Mouse (Mus musculus): ENCODE measurements around the gene Aunip.
A peak's percentile ranks its signal among the peaks of the same experiment; 100 is the strongest.

Gene Aunip

GRCm38 (mm10) chr4:134510845-134511411 lies at the start of gene Aunip:
Gene Aunip (plus strand): TSS chr4:134510999.
- DNase-seq, result peak; percentile 85 to 91

- DNase-seq, result no peak
These were observed 49.5 kb upstream of the Aunip start for GRCm38 (mm10) chr4:134461252-134461651.

DNA sequence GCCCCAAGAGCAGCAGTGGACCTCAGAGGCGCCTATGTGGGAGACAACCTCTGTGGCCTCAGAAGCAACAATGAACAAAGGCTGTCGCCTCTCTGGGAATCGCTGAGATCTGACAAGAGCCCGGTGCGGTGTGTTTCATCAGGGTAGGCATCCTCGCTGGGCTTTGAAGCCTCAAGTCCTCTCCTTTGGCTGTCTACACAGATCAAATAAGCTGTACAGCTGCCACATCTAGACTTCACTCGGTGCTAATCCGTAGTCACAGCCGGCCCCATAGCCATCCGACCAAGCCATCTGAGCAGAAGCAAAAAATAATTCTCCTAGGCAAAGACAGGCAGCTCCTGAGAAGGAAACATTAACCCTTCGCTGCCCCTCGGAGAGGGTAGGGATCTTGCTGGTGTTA lies 45.0 kb upstream of the Aunip start:
- no peak for DNase-seq

DNA sequence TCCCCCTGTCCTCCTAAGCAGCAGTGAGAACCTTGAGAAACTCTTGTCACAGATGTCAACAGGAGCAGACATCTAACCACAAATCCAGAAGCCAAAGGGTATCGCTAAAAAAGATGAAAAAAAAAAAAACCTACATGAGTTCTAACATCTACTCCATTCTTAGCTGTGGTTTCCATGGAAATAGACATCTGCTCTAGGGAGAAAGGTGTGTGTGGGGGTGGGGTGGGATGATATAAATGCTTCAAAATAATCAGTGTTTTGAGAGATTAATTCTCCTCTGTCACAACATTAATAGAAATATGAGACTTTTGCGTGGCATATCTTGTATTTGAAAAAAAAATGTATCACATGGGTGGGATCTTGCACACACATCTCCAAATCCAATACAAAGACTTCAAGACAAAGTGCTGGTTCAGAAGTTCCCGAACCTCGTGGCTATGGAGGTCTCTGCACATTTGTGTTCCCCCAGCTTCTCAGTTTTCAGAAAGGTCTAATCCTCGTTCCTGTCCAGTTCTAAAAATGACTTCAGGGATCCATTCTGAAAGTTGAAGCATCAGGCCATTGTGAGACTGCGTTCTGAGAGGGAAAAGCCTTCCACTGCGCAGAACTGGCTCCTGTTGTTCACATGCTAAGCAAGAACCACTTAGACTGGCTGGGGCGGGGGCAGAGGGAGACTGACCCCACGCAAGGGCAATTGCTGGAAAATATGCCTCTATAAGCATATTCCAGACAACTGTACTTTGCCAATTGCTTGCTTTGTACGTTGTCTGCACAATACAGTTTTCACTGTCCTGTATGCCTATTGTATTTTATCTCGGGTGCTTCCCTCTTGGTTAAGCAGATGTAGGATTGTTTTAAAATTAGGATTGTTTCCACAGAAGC lies 44.2 kb upstream of the Aunip start:
- DNase-seq, result no peak

DNA sequence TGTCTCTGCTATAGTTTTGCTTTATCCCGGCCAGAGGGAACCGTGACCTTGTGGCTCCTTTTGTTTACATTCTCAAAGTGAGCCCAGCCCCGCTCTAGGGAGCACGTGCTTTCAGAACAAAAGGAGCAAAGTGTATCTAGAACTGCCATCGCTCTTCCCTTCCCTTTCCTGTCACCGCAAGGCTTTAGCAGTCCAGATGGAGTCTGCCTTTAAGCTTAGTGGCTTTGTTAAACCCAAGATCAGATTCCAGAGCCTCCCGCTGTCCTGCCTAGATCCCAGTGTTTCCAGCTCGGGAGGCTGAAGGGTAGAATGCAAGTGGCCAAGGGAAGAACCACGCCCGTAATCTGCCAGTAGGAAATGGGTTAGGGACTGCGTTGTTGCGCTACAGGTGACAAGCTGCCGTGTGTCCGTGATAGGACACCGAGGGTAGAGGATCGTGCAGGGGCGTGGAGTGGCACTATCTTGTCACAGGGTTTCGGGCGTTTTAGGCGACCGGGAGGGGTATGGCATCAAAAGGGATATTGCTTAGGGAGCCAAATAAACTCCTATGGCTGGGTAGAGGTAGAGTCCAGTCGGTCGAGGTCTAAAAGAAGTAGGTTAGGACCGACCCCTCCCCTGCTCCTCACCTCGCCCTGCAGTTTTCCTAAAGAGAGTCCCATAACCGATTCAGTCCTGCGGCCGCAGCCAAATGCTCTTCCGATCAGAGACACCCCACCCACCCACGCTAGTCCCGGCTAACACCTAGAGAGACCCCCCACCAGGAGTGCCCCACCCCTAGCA lies 43.2 kb upstream of the Aunip start:
- peak; percentile 77 to 84 for DNase-seq

DNA sequence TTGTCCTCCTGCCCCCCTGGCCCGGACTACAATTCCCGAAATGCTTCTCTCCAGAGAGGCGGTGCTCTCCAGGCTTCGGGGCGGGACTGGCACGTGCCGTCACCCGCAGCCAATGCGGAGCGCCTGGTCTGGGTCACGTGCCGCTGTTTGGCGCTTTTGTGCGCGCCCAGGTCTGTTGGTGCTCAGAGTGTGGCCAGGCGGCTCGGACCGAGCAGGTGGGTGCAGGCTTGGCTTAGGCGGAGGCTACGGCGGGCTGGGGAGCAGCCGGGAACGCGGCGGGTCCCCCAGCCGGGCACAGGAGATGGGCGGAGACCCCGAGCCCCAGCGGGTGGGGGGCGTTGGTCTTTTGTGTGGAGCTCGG lies 42.6 kb upstream of the Aunip start, which contains the start of gene Stmn1:
Gene Stmn1 (plus strand): TSS at position 106 of the 361 bp plus-strand sequence.
- peak; percentile 96 to 97 for DNase-seq

DNA sequence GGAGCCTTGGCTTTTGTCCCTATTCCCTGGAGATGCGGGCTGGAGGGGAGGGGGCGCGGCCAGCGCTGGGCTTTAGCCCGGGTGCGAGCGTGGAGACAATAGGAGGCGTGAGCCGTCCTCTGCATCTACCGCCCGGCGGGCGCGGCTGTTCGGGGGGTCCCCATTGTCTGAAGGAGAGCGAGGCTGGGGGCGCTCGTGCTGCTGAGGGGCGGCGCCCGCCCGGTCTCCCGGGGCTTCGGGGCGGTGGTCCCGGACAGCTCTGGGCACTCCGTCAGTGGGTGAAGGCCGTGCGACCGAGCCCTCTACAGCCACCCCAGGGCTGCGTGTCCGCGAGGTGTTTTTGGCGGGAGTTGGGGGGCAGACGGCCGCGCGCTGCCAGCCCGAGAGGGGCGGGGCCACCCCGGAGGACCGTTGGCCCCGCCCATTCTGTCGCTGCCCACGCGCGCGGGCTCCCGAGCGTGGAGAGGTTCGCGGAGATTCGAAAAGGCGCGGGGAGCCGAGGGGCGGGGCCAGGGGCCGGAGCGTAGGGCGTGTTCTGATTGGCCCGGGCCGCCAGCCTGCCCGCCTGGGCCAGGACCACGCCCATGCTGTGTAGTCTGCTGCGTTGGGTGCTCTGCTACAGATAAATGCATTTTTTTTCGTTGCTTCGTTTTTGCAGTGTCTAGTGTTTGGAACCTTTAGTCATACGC lies 42.1 kb upstream of the Aunip start:
- peak; percentile 93 to 95 for DNase-seq

DNA sequence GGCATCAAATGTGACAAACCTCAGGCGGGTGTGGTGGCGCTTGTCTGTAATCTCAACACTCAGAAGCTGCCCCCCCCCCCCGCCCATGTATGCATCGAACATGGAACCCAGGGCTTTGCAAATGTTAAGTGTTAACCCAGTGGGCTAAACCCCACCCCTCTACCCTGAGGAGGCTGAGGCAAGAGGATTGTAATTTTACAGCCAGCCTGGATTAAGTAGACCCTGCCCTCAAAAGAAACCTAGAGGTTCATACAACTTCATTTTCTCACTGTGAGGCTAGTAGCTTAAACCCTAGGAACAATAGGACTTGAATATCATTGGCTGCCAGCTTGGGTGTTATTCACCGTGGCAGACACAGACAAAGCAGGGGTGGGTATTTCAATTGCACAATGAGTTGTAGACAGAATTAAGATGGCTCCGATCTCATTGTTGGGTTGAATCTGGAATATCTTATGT lies 41.4 kb upstream of the Aunip start:
- no peak for DNase-seq

- no peak for DNase-seq
These were observed 40.8 kb upstream of the Aunip start for GRCm38 (mm10) chr4:134469985-134470384.

DNA sequence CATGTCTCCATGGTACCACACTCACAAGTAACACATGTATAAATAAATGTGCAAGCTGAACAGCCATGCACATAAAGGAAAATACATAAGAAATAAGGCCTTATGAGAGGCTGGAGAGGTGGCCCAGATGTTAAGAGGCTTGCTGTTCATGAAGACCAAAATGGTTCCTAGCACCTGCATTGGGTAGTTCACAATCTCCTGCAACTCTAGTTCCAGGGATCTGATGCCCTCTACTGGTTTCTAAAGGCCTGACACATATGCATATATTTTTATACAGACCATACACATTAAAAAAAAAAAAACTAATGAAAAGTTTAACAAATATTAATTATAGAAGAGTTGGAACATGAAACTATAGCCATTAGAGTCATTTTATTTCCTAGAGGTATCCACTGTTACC lies 39.3 kb upstream of the Aunip start:
- DNase-seq, result no peak

GRCm38 (mm10) chr4:134473764-134474163 lies 37.0 kb upstream of the Aunip start:
- DNase-seq, result no peak

- no peak for DNase-seq
These were observed 36.6 kb upstream of the Aunip start for GRCm38 (mm10) chr4:134474240-134474639.

DNA sequence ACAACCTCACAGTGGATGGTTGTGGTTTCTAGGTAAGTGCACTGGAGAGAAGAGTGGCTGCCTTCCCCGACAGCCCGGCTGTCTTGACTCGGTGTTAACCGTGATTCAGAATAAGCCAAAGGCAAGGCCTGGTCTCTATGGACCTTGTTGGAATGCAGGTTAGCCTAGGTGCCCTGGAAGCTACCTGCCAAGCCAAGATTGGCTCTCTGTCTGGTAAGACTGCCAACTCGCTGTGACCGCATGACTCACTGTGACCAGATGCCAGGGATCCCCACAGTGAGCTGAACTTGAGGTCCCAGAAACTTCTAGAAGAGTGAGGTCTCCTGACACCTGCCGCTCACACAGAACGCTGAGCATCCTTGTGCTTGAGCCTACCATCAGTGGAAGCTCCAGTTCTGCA lies 33.9 kb upstream of the Aunip start:
- peak; percentile 57 to 62 for DNase-seq

DNA sequence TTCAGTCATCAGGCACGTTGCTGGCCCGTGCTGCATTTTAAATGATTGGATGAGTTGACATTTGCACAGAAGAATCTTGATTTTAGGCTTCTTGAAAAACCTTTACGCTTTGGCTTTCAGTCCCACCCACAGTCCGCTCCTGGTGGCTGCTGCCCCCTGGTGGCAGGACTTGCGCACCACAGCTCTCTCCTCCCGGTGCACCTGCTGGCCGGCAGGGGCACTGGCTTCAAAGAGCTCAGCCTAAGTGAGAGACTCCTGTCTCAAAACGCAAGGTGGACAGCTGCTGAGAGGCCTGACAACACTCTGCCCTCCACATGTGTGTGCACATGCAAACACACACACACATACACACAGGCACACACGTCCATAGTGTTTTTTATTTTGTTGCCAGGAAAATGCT lies 32.8 kb upstream of the Aunip start:
- peak; percentile 89 to 92 for DNase-seq

DNA sequence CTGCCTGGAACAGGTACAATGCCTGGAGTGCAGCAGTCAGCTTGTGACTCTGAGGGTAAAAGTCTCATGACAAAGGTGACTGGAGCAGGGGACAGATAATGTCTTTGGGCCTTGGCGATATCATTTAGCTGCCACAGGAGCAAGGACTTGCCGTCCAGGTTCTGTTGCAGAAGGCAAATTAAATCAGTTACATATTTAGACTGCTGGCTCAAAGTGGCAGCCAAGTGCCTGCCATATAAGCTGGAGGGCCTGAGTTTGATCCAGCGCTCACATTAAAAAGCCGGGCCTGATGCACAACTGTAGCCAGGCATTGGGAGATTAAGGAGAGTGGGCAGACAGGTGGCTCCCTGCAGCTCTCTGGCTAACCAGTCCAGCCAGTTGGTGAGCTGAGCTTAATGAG lies 31.0 kb upstream of the Aunip start:
- no peak for DNase-seq

DNA sequence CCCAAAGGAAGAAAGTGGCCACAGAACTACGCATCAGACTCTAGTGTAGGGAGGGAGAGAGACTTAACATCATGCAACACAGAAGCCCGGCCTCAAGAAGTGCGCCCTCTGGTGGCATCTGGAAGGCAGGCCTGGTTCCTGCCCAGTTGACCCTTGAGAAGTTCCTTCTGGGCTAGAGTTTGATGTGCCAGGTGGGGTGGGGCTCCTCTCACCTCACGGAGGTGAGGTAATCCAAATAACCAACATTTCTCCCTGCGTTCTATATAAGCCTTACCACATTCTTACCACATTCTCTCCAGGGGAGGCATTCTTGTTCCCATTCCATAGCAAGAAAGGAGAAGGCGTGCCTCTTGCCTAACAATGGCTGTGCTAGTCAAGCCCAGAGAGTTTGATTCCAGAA lies 29.9 kb upstream of the Aunip start:
- peak; percentile 92 to 94 for DNase-seq

DNA sequence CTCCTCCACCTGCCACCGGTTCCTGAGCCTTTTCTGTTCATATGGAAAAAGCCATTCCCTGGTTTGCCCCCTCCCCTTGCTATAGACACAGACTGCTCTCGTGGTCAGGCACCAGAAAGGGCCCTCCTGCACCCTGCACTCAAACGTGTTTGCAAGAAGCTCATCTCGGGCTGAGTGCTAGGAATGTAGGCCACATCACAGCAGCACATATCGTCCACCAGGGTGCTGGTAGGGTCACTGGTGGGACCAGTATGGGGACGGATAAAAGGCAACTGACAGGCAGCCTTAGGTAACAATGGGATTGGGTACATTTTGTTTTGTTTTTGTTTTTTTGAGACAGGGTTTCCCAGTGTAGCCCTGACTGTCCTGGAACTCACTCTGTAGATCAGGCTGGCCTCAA lies 29.5 kb upstream of the Aunip start:
- DNase-seq, result no peak

- DNase-seq, result peak in 1 of 2 experiments; percentile 46
These were observed 28.4 kb upstream of the Aunip start for GRCm38 (mm10) chr4:134482442-134482841.

- DNase-seq, result no peak
These were observed 27.6 kb upstream of the Aunip start for GRCm38 (mm10) chr4:134483078-134483688.

DNA sequence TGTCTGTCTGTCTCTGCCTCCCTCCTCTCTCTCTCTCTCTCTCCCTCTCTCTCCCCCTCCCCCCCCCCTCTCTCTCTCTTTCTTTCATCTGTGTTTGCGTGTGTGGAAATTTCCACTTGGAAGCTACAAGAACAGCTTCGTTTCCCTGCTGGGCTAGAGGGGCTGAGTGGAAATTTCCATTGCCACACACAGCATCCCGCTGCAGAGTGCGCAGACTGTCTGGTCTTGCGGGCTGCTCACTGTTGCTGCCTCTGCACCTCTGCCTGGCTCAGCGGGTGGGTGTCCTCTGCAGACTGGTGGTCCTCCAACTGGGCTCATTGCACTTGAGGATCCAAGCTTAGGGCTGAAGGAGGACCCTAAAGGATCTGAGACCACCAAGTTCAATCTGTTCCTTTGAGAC lies 27.1 kb upstream of the Aunip start:
- DNase-seq, result no peak

DNA sequence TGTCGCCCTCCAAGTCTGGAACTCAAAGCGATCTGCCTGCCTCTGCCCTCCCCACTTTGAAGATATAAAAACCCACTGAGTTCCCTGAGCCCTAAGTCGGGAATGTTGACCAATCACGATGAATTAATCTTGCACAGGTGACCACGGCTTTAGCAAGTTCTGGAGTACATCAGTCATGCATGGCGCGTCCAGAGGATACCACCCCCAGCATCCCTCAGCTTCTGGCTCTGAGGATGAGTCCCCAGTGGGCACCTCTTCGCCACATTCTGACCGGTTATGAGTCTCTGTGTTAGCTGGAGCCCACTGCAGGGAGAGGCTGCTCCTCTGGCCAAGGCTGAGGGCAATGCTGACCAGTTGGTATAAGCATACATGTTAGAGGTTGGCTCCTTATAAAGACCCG lies 26.6 kb upstream of the Aunip start:
- no peak for DNase-seq

GRCm38 (mm10) chr4:134485151-134485900 lies 25.5 kb upstream of the Aunip start:
- DNase-seq, result no peak
